Mouse (Mus musculus) forelimb bud, embryonic 11.5 days (tissue): Measurements from ENCODE around the gene Dusp22.

ENCODE experiments used
- DNase-seq: peaks from one replicate; pipeline ENCODE4 v3.0.0-alpha.2; 2012; ENCODE audit warnings: low read depth, low spot score

Gene Dusp22

GRCm38 (mm10) chr13:30669277-30669676 is 9.5 kb downstream of the Dusp22 start:
- no peak for DNase-seq

GRCm38 (mm10) chr13:30673878-30674277 is 14.1 kb downstream of the Dusp22 start:
- no peak for DNase-seq

- DNase-seq = no peak
Measured at GRCm38 (mm10) chr13:30678822-30679221, 19.0 kb downstream of the Dusp22 start.

- no peak for DNase-seq
Measured at GRCm38 (mm10) chr13:30681866-30682265, 22.1 kb downstream of the Dusp22 start.

- DNase-seq = no peak
Measured at GRCm38 (mm10) chr13:30682328-30682727, 22.5 kb downstream of the Dusp22 start.

GRCm38 (mm10) chr13:30684614-30685122 is 24.9 kb downstream of the Dusp22 start:
- no peak for DNase-seq

- no peak for DNase-seq
Measured at GRCm38 (mm10) chr13:30685957-30686356, 26.2 kb downstream of the Dusp22 start.

GRCm38 (mm10) chr13:30688035-30688616 is 28.3 kb downstream of the Dusp22 start:
- no peak for DNase-seq

GRCm38 (mm10) chr13:30689475-30689874 is 29.7 kb downstream of the Dusp22 start:
- no peak for DNase-seq

GRCm38 (mm10) chr13:30691441-30692292 is 31.9 kb downstream of the Dusp22 start:
- no peak for DNase-seq

GRCm38 (mm10) chr13:30692644-30693385 is 33.0 kb downstream of the Dusp22 start:
- no peak for DNase-seq

- no peak for DNase-seq
Measured at GRCm38 (mm10) chr13:30695232-30695631, 35.4 kb downstream of the Dusp22 start.

- DNase-seq = no peak
Measured at GRCm38 (mm10) chr13:30695890-30696289, 36.1 kb downstream of the Dusp22 start.

GRCm38 (mm10) chr13:30697880-30698279 is 38.1 kb downstream of the Dusp22 start:
- DNase-seq = no peak

GRCm38 (mm10) chr13:30702695-30703094 is 42.9 kb downstream of the Dusp22 start:
- no peak for DNase-seq

- no peak for DNase-seq
Measured at GRCm38 (mm10) chr13:30704246-30705095, 44.7 kb downstream of the Dusp22 start.

- no peak for DNase-seq
Measured at GRCm38 (mm10) chr13:30711066-30711465, 51.3 kb downstream of the Dusp22 start.

- no peak for DNase-seq
Measured at GRCm38 (mm10) chr13:30711711-30712110, 51.9 kb downstream of the Dusp22 start.

- no peak for DNase-seq
Measured at GRCm38 (mm10) chr13:30712280-30712679, 52.5 kb downstream of the Dusp22 start.

GRCm38 (mm10) chr13:30713621-30714020 is 53.8 kb downstream of the Dusp22 start:
- no peak for DNase-seq

GRCm38 (mm10) chr13:30714552-30714951 is 54.8 kb downstream of the Dusp22 start:
- no peak for DNase-seq
